ENCODE assay signal across 23 mouse cellular contexts in genomic region chr14:74811617-74812016, GRCm38 (mm10).
DNase-seq lines count a peak whose midpoint lies in the region; ATAC-seq and TF ChIP-seq lines count a peak whose summit lies in the region.
"Had no signal": no experiment of that assay in that cellular context is flagged by ENCODE, and none has a peak within 500 bp of the region (broad histone marks: within the 10 kb centered on the region; RNA-seq: fewer than 3 reads in every experiment).

No protein-coding gene starts in this region.

- peak; percentile 6 for DNase-seq in adrenal gland, adult 2 months
- DNase-seq in adrenal gland, postnatal 25 days, result no peak
- no peak for DNase-seq in kidney, postnatal 25 days
- peak; percentile 44 for DNase-seq in kidney, postnatal 0 days (ENCODE audit: low spot score)
- DNase-seq in kidney, adult 2 months, result no peak
- DNase-seq in left cerebral cortex, postnatal 14 days (ENCODE audit: low spot score in 2 of 2), result no peak
- DNase-seq: adrenal gland, postnatal 36 days; cerebellum, adult 18-20 months; cerebellum, adult 9-10 months; cerebellum, postnatal 14 days; gastrocnemius, postnatal 25 days; heart, adult 18-20 months; heart, postnatal 10 days; heart, postnatal 36 days had no signal

- peaks cover 34% of the 10 kb centered on the region; the same call in 1 of the 2 replicates for H3K36me3 ChIP-seq in kidney, embryonic 14.5 days (ENCODE audit: control insufficient read depth, insufficient read depth, low read length)
- H3K36me3 ChIP-seq in kidney, postnatal 0 days (ENCODE audit: insufficient read depth, low read length), result peaks cover 26% of the 10 kb centered on the region
- peaks cover 3% of the 10 kb centered on the region for H3K36me3 ChIP-seq in kidney, adult 2 months (ENCODE audit: control insufficient read depth, insufficient read depth, low read length)
- H3K36me3 ChIP-seq: forebrain, embryonic 12.5 days had no signal

- H3K4me1 ChIP-seq in kidney, embryonic 14.5 days (ENCODE audit: control insufficient read depth, insufficient read depth, low read length), result peaks cover 13% of the 10 kb centered on the region
- 0 out of 2 replicates have a peak, but pooled peaks cover 5% of the 10 kb centered on the region for H3K4me1 ChIP-seq in kidney, postnatal 0 days (replicated peaks; ENCODE audit: insufficient read depth, low read length)
- H3K4me1 ChIP-seq in kidney, adult 2 months (ENCODE audit: control insufficient read depth, insufficient read depth, low read length), result no peaks in the 10 kb centered on the region
- H3K4me1 ChIP-seq: heart, embryonic 12.5 days; heart, embryonic 15.5 days had no signal

- no peak overlapping the region for H3K9ac ChIP-seq in kidney, embryonic 14.5 days (ENCODE audit: low read depth, low read length)
- no peak overlapping the region for H3K9ac ChIP-seq in kidney, postnatal 0 days (ENCODE audit: low read depth, low read length)
- H3K9ac ChIP-seq: embryonic facial prominence, embryonic 12.5 days; forebrain, embryonic 12.5 days; forebrain, embryonic 15.5 days; heart, embryonic 12.5 days; heart, embryonic 15.5 days; hindbrain, embryonic 15.5 days had no signal

- 0 out of 2 replicates have a peak overlapping the region, but pooled peaks have one; percentile 10 for H3K4me3 ChIP-seq in kidney, embryonic 14.5 days (ENCODE audit: low read length)
- no peak overlapping the region for H3K4me3 ChIP-seq in kidney, postnatal 0 days (replicated peaks; ENCODE audit: low read depth, low read length)
- no peak overlapping the region for H3K4me3 ChIP-seq in kidney, adult 2 months (ENCODE audit: insufficient read depth, low read depth, low read length)
- H3K4me3 ChIP-seq: embryonic facial prominence, embryonic 12.5 days; erythroblast, embryonic 14.5 days; forebrain, embryonic 12.5 days; forebrain, embryonic 15.5 days; heart, embryonic 12.5 days; heart, embryonic 15.5 days; hindbrain, embryonic 15.5 days had no signal

- 0 out of 2 replicates have a peak overlapping the region, but pooled peaks have one; percentile 42 for H3K27ac ChIP-seq in kidney, embryonic 14.5 days (ENCODE audit: low read depth, low read length)
- H3K27ac ChIP-seq in kidney, postnatal 0 days, result 0 out of 2 replicates have a peak overlapping the region, but pooled peaks have one; percentile 62
- H3K27ac ChIP-seq in kidney, adult 2 months (ENCODE audit: insufficient read depth, low read depth, low read length), result no peak overlapping the region
- H3K27ac ChIP-seq: forebrain, embryonic 12.5 days; forebrain, embryonic 15.5 days; heart, embryonic 15.5 days; hindbrain, embryonic 15.5 days had no signal

- 0 out of 2 replicates have a peak overlapping the region, but pooled peaks have one; percentile 12 for H3K4me2 ChIP-seq in kidney, embryonic 14.5 days (replicated peaks; ENCODE audit: low read depth, low read length)
- H3K4me2 ChIP-seq in kidney, postnatal 0 days (ENCODE audit: low read length), result peak overlapping the region; percentile 17; the same call in 1 of the 2 replicates
- H3K4me2 ChIP-seq: embryonic facial prominence, embryonic 12.5 days; forebrain, embryonic 12.5 days; forebrain, embryonic 15.5 days; heart, embryonic 12.5 days; heart, embryonic 15.5 days; hindbrain, embryonic 15.5 days had no signal

- TF ChIP-seq POLR2A in kidney, adult 2 months (IDR thresholded peaks at IDR 0.05; ENCODE audit: low read depth, low read length), result no peak

- 8% methylated on average over 11 of the region's 11 CpGs for WGBS in kidney, embryonic 14.5 days
- 27% methylated on average over 11 of the region's 11 CpGs for whole genome bisulfite sequencing in kidney, postnatal 0 days
- 71% methylated on average over 11 of the region's 11 CpGs for WGBS in kidney, adult 2 months

- no peaks in the 10 kb centered on the region for H3K9me3 ChIP-seq in kidney, embryonic 14.5 days (ENCODE audit: control insufficient read depth, low read length)
- no peaks in the 10 kb centered on the region for H3K9me3 ChIP-seq in kidney, postnatal 0 days (replicated peaks; ENCODE audit: low read length)
- H3K9me3 ChIP-seq: embryonic facial prominence, embryonic 12.5 days; forebrain, embryonic 12.5 days; forebrain, embryonic 15.5 days; heart, embryonic 12.5 days; heart, embryonic 15.5 days; hindbrain, embryonic 15.5 days had no signal

- TF ChIP-seq CTCF in kidney, postnatal 0 days (IDR thresholded peaks at IDR 0.05; ENCODE audit: low read depth), result no peak
- no peak for TF ChIP-seq CTCF in kidney, adult 2 months (conservative IDR thresholded peaks at IDR 0.05; ENCODE audit: insufficient read depth, insufficient read length, low read depth, low read length)

- ATAC-seq in kidney, embryonic 14.5 days (ENCODE audit: low FRiP score, low TSS enrichment), result peak; percentile 88
- ATAC-seq in kidney, postnatal 0 days (replicated peaks; ENCODE audit: low FRiP score, low read depth), result no peak
- ATAC-seq: activated CD4-positive, CD25-positive, alpha-beta regulatory T cell, adult 4 months; forebrain, embryonic 15.5 days had no signal

- intact Hi-C loops in left cerebral cortex, postnatal 14 days (cut with DNase I), result no loop called here

- H3K27me3 ChIP-seq in kidney, embryonic 14.5 days (ENCODE audit: control insufficient read depth, insufficient read depth, low read length), result no peaks in the 10 kb centered on the region
- no peaks in the 10 kb centered on the region for H3K27me3 ChIP-seq in kidney, postnatal 0 days (ENCODE audit: insufficient read depth, low read length)
- no peaks in the 10 kb centered on the region for H3K27me3 ChIP-seq in kidney, adult 2 months (replicated peaks; ENCODE audit: control insufficient read depth, insufficient read depth, low read length)
- H3K27me3 ChIP-seq: embryonic facial prominence, embryonic 12.5 days; forebrain, embryonic 12.5 days; forebrain, embryonic 15.5 days; heart, embryonic 12.5 days; heart, embryonic 15.5 days; hindbrain, embryonic 15.5 days had no signal

Comparison
In these comparisons a context has a peak if more than half of its experiments do, and no peak if none do; other contexts are left out.
1. DNase-seq: peak in adrenal gland, adult 2 months (single experiment) and kidney, postnatal 0 days (single experiment); none in adrenal gland, postnatal 25 days (single experiment), kidney, postnatal 25 days (0 of 2), kidney, adult 2 months (single experiment) and left cerebral cortex, postnatal 14 days (0 of 2).